Mouse (Mus musculus) embryonic fibroblast, embryonic 13.5 days (primary cell): Measurements from ENCODE around the gene Stim1.

Experiments used
- CTCF ChIP-seq: IDR thresholded peaks from 2 replicates; pipeline ENCODE4 v1.5.1; 2011; ENCODE audit warnings: mild to moderate bottlenecking, control low read depth, low read length, moderate library complexity, borderline replicate concordance; ENCODE audit not compliant: insufficient read depth
- POLR2A ChIP-seq: IDR thresholded peaks from 2 replicates; pipeline ENCODE4 v1.6.1; 2011; ENCODE audit warnings: low read depth, mild to moderate bottlenecking, control low read depth, low read length, moderate library complexity

GRCm38 (mm10) chr7:102255954-102256353 lies 11.7 kb upstream of the Stim1 start, which contains the start of gene Rhog:
- TF ChIP-seq POLR2A (no peak), CTCF (no peak)
